Mouse (Mus musculus) G1E-ER4 (cell line): ENCODE data around the gene Gprin1. TPM values are rescaled to one million over a fixed set of nuclear protein-coding genes. Genes with fewer than 3 reads are reported as not detected.

ENCODE experiments used
- GATA1 ChIP-seq: IDR thresholded peaks from one replicate; pipeline ENCODE4 v1.8.0; 2012; ENCODE audit warnings: low read length, inconsistent platforms
- polyA plus RNA-seq: library from polyadenylated mRNA; stranded (reverse); fragments of >175 nt; gene quantifications from 2 replicates; pipeline ENCODE4 v1.2.3, GENCODE M21; 2012

Gene Gprin1
- polyA plus RNA-seq, 1 experiment, result not detected

- TF ChIP-seq GATA1, result no peak
Observed at GRCm38 (mm10) chr13:54695479-54696230, 54.0 kb downstream of the Gprin1 start.

DNA sequence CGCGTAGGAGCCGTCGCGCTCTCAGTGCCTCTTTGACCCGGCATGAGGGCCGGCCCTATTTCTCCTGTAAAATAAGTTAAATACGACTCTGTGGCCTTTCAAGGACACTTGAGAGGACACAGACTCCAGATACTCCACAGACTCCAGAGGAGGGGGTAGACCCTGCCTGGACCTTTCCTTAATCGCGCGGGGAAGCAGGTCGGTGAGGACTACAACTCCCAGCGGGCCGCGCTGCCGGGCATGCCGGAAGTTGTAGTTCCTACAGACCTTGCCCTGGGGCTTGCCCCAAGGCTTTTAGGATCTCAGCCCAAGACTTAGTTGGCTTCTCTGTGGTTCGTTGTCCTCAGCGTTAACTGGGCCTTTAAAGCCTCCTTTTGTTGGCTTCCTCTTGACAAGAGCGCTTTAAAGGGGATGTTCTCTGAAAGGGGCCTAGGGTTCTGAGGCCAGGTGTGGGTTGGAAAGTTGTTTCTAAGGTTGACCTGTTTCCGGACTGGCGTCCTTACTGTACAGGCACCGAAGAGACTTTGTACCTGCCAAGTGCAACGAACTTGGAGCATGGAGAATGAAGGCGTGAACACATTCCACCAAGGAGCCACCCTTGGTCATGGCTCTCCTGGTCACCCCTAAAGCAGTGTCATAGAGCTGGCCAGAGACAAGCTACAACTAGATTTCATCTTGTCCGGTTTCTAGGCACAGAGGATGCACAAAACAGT, 55.2 kb downstream of the Gprin1 start:
- no peak for TF ChIP-seq GATA1

DNA sequence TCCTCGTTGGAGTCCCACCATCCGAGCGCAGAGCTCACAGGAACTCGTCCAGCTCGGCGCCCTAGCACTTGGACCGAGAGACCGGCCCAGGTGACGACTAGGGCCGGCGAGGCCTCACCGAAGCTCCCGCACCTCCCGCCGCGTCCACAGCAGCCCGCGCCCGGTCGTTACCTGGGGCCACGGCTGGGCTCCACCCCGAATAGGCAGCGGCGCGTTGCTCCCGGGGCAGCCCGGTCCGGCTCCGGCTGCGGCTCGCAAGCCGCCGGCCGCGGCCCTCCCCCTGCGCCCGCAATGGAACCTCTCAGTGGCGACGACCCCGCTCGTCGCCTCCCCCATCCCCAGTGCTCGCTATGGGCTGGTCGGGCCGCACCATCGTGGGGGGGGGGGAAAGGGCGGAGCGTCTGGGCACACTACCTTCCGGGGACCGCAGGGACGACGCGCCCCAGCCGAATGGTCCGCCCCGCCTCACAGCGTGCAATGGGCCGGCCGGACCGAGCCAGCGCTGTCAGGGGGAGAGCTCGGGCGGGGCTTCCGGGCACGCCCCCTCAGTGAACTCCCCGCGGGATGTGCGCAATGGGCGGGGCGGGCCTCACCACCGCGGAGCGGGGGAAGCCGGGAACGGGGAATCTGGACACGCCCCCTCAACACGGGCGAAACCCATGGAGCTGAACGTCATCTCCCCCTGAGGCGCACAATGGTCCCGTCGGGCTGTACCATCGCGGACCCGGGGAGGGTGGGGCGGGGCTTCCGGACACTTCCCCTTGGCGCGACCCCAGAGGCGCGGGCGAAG, 55.9 kb downstream of the Gprin1 start, which contains the start of gene Rnf44:
Gene Rnf44 (minus strand): TSS at position 350 of the 790 bp plus-strand sequence.
- no peak for TF ChIP-seq GATA1

DNA sequence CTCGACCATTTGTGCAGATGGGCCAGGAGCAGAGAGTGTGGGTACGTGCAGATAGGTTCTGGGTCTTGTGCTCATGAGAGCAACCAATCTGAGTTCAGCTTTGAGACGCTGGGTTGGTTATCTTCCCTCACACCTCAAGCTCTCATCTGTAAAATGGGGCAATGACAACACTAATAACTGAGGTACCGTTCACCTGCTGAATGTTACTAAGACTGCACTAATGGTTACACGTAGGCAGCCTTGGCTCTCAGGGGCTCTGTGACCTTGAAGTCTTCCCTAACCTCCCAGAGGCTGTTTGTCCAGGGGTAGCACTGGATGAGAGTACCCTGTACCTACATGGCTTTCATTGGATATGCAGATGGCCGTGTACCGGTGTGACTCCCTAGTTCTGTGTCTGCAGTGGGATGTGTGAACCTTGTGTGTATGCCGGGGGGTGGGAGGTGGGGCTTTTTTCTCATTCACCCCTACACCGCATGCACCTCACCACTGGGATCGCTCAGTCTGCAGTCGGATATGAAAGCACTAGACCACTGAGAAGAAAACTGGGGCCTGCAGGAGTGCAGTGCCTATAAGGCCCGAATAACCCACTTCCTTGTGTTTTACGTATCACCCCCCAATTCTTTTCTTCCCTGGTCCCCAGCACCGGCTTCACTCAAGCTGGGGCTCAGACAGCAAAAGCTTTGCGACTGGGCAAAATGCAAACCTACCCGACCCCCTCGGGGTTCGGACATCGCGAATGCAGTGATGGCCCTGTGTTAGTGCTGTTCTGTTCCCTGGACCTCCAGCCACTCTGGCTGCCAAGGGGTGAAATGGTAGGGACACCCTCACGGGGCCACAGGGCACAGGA, 56.7 kb downstream of the Gprin1 start:
- no peak for TF ChIP-seq GATA1

DNA sequence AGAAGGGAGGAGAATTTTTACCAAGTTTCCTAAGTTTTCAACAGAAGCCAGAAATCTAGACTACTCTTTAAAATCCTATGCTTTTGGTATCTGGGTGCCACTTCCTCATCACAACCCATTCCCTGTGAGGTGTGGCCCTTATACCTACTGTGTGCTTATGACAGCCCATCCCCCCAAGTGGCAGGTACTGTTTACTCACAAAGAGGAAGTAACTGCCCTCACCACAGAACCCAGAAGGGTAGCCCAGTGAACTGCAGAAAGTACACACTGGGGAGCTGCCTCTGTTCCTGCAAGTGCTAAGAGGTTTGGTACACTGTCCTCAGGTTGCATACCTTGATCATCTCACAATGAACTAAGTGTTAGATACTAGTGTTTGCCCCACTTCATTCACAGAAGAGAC, 57.9 kb downstream of the Gprin1 start:
- TF ChIP-seq GATA1, result no peak

- TF ChIP-seq GATA1, result no peak
Observed at GRCm38 (mm10) chr13:54690151-54690740, 59.4 kb downstream of the Gprin1 start.

GRCm38 (mm10) chr13:54687575-54688424, 61.9 kb downstream of the Gprin1 start:
- TF ChIP-seq GATA1, result no peak

- no peak for TF ChIP-seq GATA1
Observed at GRCm38 (mm10) chr13:54687096-54687495, 62.6 kb downstream of the Gprin1 start.

Other genes with a start within 250 kb of the Gprin1 start
- 4.5 and 5.0 TPM in 2 replicates for gene Simc1, start 246.1 kb downstream of the Gprin1 start, polyA plus RNA-seq
- gene 4833439L19Rik, start 184.4 kb downstream of the Gprin1 start, polyA plus RNA-seq, result 39.7 and 48.4 TPM in 2 replicates
- 8.0 and 12.2 TPM in 2 replicates for gene Arl10, start 174.9 kb downstream of the Gprin1 start, polyA plus RNA-seq
- gene Nop16, start 159.8 kb downstream of the Gprin1 start, polyA plus RNA-seq, result 77.4 and 101 TPM in 2 replicates
- 13.0 and 86.8 TPM in 2 replicates for gene Higd2a, start 159.7 kb downstream of the Gprin1 start, polyA plus RNA-seq
- gene Cltb, start 138.5 kb downstream of the Gprin1 start, polyA plus RNA-seq, result 67.4 and 91.2 TPM in 2 replicates
- gene Faf2, start 128.1 kb downstream of the Gprin1 start, polyA plus RNA-seq, result 22.1 and 26.1 TPM in 2 replicates
- gene Rnf44, start 56.0 kb downstream of the Gprin1 start, polyA plus RNA-seq, result 269 and 288 TPM in 2 replicates
- gene Cdhr2, start 48.4 kb downstream of the Gprin1 start, polyA plus RNA-seq, result not detected in 2 replicates
- not detected in 2 replicates for gene Sncb, start 16.7 kb upstream of the Gprin1 start, polyA plus RNA-seq
- gene Eif4e1b, start 34.1 kb upstream of the Gprin1 start, polyA plus RNA-seq, result not detected in 2 replicates
- gene Tspan17, start 39.5 kb upstream of the Gprin1 start, polyA plus RNA-seq, result 0.14 and 0.17 TPM in 2 replicates
- not detected in 2 replicates for gene Unc5a, start 199.5 kb upstream of the Gprin1 start, polyA plus RNA-seq